Mouse (Mus musculus): ENCODE measurements around the gene Pex6. TPM values are rescaled to one million over a fixed set of nuclear protein-coding genes. Genes with fewer than 3 reads are reported as not detected.
A peak's percentile ranks its signal among the peaks of the same experiment; 100 is the strongest.

Pex6 gene
- 18.5 and 23.4 TPM in 2 replicates for polyA plus RNA-seq (2015; fragmentation: Nextera tagmentation; extraction: Ambion mirVana)

- Histone ChIP-seq H3K4me3 (ENCODE audit: low read depth, low read length) (peak within 1 kb of the TSS; percentile 100), H3K4me1 (ENCODE audit: insufficient read depth, low read depth, low read length) (peaks cover 12% of the 10 kb centered on the region; the same call in 1 of the 2 replicates), H3K36me3 (ENCODE audit: insufficient read depth, low read length) (0 out of 2 replicates have a peak, but pooled peaks cover 4% of the 10 kb centered on the region), H3K27ac (ENCODE audit: low read length) (peak within 1 kb of the TSS; percentile 86), H3K27me3 (replicated peaks; ENCODE audit: insufficient read depth, low read length) (no peaks in the 10 kb centered on the region), H3K9me3 (ENCODE audit: low read length) (no peaks in the 10 kb centered on the region), H3K9ac (replicated peaks; ENCODE audit: low read depth) (peak within 1 kb of the TSS; percentile 86), H3K4me2 (replicated peaks; ENCODE audit: low read depth, low read length) (peak within 1 kb of the TSS; percentile 98)
- TF ChIP-seq EP300 (IDR thresholded peaks at IDR 0.05) (no peak; the same call in 1 of the 2 replicates), CTCF (IDR thresholded peaks at IDR 0.05) (no peak)
- 8% methylated on average over 34 of the region's 36 CpGs for WGBS
- DNase-seq (ENCODE audit: low spot score) = peak; percentile 98
- ATAC-seq = peak; percentile 93
Measured at GRCm38 (mm10) chr17:46710959-46711597, at the start of gene Pex6. Gene Pex6, plus strand, starts transcription at chr17:46711463.

- H3K9me3 ChIP-seq (ENCODE audit: low read length) = no peaks in the 10 kb centered on the region
- H3K4me3 ChIP-seq (ENCODE audit: low read depth, low read length) = no peak overlapping the region
- DNase-seq (ENCODE audit: low spot score) = no peak
- ATAC-seq = no peak
- no peak overlapping the region for H3K4me2 ChIP-seq (replicated peaks; ENCODE audit: low read depth, low read length)
- no peak overlapping the region for H3K27ac ChIP-seq (ENCODE audit: low read length)
- H3K27me3 ChIP-seq (replicated peaks; ENCODE audit: insufficient read depth, low read length) = no peaks in the 10 kb centered on the region
- TF ChIP-seq CTCF (IDR thresholded peaks at IDR 0.05) (no peak), EP300 (IDR thresholded peaks at IDR 0.05) (no peak)
- H3K36me3 ChIP-seq (ENCODE audit: insufficient read depth, low read length) = peaks cover 44% of the 10 kb centered on the region
- WGBS = 84% methylated on average over 12 of the region's 12 CpGs
- H3K4me1 ChIP-seq (ENCODE audit: insufficient read depth, low read depth, low read length) = no peaks in the 10 kb centered on the region
- no peak overlapping the region for H3K9ac ChIP-seq (replicated peaks; ENCODE audit: low read depth)
Measured at GRCm38 (mm10) chr17:46661981-46662380, 49.3 kb upstream of the Pex6 start.

GRCm38 (mm10) chr17:46662730-46663129, 48.5 kb upstream of the Pex6 start:
- Histone ChIP-seq H3K9me3 (ENCODE audit: low read length) (no peaks in the 10 kb centered on the region), H3K36me3 (ENCODE audit: insufficient read depth, low read length) (peaks cover 40% of the 10 kb centered on the region), H3K27me3 (replicated peaks; ENCODE audit: insufficient read depth, low read length) (no peaks in the 10 kb centered on the region), H3K27ac (ENCODE audit: low read length) (no peak overlapping the region), H3K4me2 (replicated peaks; ENCODE audit: low read depth, low read length) (no peak overlapping the region), H3K4me1 (ENCODE audit: insufficient read depth, low read depth, low read length) (no peaks in the 10 kb centered on the region), H3K4me3 (ENCODE audit: low read depth, low read length) (no peak overlapping the region), H3K9ac (replicated peaks; ENCODE audit: low read depth) (no peak overlapping the region)
- TF ChIP-seq CTCF (IDR thresholded peaks at IDR 0.05) (no peak), EP300 (IDR thresholded peaks at IDR 0.05) (no peak)
- ATAC-seq (no peak), DNase-seq (ENCODE audit: low spot score) (no peak)
- WGBS = 88% methylated on average over 4 of the region's 5 CpGs

- 80% methylated on average over 16 of the region's 16 CpGs for WGBS
- ATAC-seq (peak; percentile 43), DNase-seq (ENCODE audit: low spot score) (no peak)
- no peak overlapping the region for H3K9ac ChIP-seq (replicated peaks; ENCODE audit: low read depth)
- H3K27me3 ChIP-seq (replicated peaks; ENCODE audit: insufficient read depth, low read length) = no peaks in the 10 kb centered on the region
- no peaks in the 10 kb centered on the region for H3K9me3 ChIP-seq (ENCODE audit: low read length)
- no peak for TF ChIP-seq EP300 (IDR thresholded peaks at IDR 0.05)
- no peak for TF ChIP-seq CTCF (IDR thresholded peaks at IDR 0.05)
- H3K4me3 ChIP-seq (ENCODE audit: low read depth, low read length) = no peak overlapping the region
- no peaks in the 10 kb centered on the region for H3K4me1 ChIP-seq (ENCODE audit: insufficient read depth, low read depth, low read length)
- no peak overlapping the region for H3K27ac ChIP-seq (ENCODE audit: low read length)
- no peak overlapping the region for H3K4me2 ChIP-seq (replicated peaks; ENCODE audit: low read depth, low read length)
- peaks cover 30% of the 10 kb centered on the region for H3K36me3 ChIP-seq (ENCODE audit: insufficient read depth, low read length)
Measured at GRCm38 (mm10) chr17:46667712-46668111, 43.6 kb upstream of the Pex6 start.

- peaks cover 16% of the 10 kb centered on the region for H3K36me3 ChIP-seq (ENCODE audit: insufficient read depth, low read length)
- DNase-seq (ENCODE audit: low spot score) = no peak
- 97% methylated on average over 10 of the region's 10 CpGs for WGBS
- H3K9ac ChIP-seq (replicated peaks; ENCODE audit: low read depth) = no peak overlapping the region
- H3K9me3 ChIP-seq (ENCODE audit: low read length) = no peaks in the 10 kb centered on the region
- ATAC-seq = no peak
- H3K4me3 ChIP-seq (ENCODE audit: low read depth, low read length) = no peak overlapping the region
- no peak overlapping the region for H3K4me2 ChIP-seq (replicated peaks; ENCODE audit: low read depth, low read length)
- no peak overlapping the region for H3K27ac ChIP-seq (ENCODE audit: low read length)
- no peak for TF ChIP-seq CTCF (IDR thresholded peaks at IDR 0.05)
- no peak for TF ChIP-seq EP300 (IDR thresholded peaks at IDR 0.05)
- H3K4me1 ChIP-seq (ENCODE audit: insufficient read depth, low read depth, low read length) = peaks cover 6% of the 10 kb centered on the region; the same call in 1 of the 2 replicates
- no peaks in the 10 kb centered on the region for H3K27me3 ChIP-seq (replicated peaks; ENCODE audit: insufficient read depth, low read length)
Measured at GRCm38 (mm10) chr17:46669911-46670310, 41.4 kb upstream of the Pex6 start.

- peak within 1 kb of the TSS; percentile 81 for H3K27ac ChIP-seq (ENCODE audit: low read length)
- TF ChIP-seq CTCF (IDR thresholded peaks at IDR 0.05) (no peak), EP300 (IDR thresholded peaks at IDR 0.05) (no peak)
- 3% methylated on average over 42 of the region's 43 CpGs for WGBS
- DNase-seq (ENCODE audit: low spot score) (peak; percentile 97), ATAC-seq (peak; percentile 96)
- no peaks in the 10 kb centered on the region for H3K27me3 ChIP-seq (replicated peaks; ENCODE audit: insufficient read depth, low read length)
- peak within 1 kb of the TSS; percentile 59 for H3K4me3 ChIP-seq (ENCODE audit: low read depth, low read length)
- H3K36me3 ChIP-seq (ENCODE audit: insufficient read depth, low read length) = peaks cover 22% of the 10 kb centered on the region; the same call in 1 of the 2 replicates
- H3K4me1 ChIP-seq (ENCODE audit: insufficient read depth, low read depth, low read length) = peaks cover 9% of the 10 kb centered on the region; the same call in 1 of the 2 replicates
- peak within 1 kb of the TSS; percentile 73 for H3K4me2 ChIP-seq (replicated peaks; ENCODE audit: low read depth, low read length)
- H3K9me3 ChIP-seq (ENCODE audit: low read length) = no peaks in the 10 kb centered on the region
- peak within 1 kb of the TSS; percentile 62 for H3K9ac ChIP-seq (replicated peaks; ENCODE audit: low read depth)
Measured at GRCm38 (mm10) chr17:46673850-46674529, 37.3 kb upstream of the Pex6 start, which contains the start of gene Rrp36. Gene Rrp36, minus strand, starts transcription at chr17:46674352.

Measured in lung, postnatal 0 days (tissue).